Mouse (Mus musculus) brain, adult 10 weeks (tissue): ENCODE results near the gene Rbp3. TPM values are rescaled to one million over a fixed set of nuclear protein-coding genes. Genes with fewer than 3 reads are reported as not detected.

ENCODE experiments used
- polyA plus RNA-seq: library from polyadenylated mRNA; stranded (reverse); fragments of 350-450 nt; fragmentation: Illumina TruSeq; extraction: RNeasy Lipid Tissue Mini Kit (QIAGEN cat#74804); gene quantifications from one replicate; pipeline ENCODE4 v1.2.3, GENCODE M21; 2015; ENCODE audit warnings: low read depth, low replicate concordance

Gene Rbp3
- 0.10 TPM for polyA plus RNA-seq

GRCm38 (mm10) chr14:33953761-33954160, at the start of gene Rbp3:
Rbp3 (plus strand) TSS chr14:33954003.

GRCm38 (mm10) chr14:33923168-33924070, 30.4 kb upstream of the Rbp3 start, which contains the start of gene Gdf10:
Gdf10 (plus strand) TSS chr14:33923587.

GRCm38 (mm10) chr14:33940739-33941138, 13.1 kb upstream of the Rbp3 start, which contains the start of gene Gdf2:
Gdf2 (plus strand) TSS chr14:33941039.

GRCm38 (mm10) chr14:33978604-33979059, 24.8 kb downstream of the Rbp3 start, which contains the start of gene Zfp488:
Zfp488 (minus strand) TSS chr14:33978764.

Other genes with a start within 250 kb of the Rbp3 start
- 3.0 TPM for gene Gdf10, start 30.4 kb upstream of the Rbp3 start, polyA plus RNA-seq
- not detected for gene Gdf2, start 13.0 kb upstream of the Rbp3 start, polyA plus RNA-seq
- gene Zfp488, start 24.8 kb downstream of the Rbp3 start, polyA plus RNA-seq, result 2.4 TPM
- not detected for gene Gm30083, start 61.2 kb downstream of the Rbp3 start, polyA plus RNA-seq
- not detected for gene Gm5460, start 62.8 kb downstream of the Rbp3 start, polyA plus RNA-seq
- gene Antxrl, start 98.7 kb downstream of the Rbp3 start, polyA plus RNA-seq, result not detected
- gene Anxa8, start 132.0 kb downstream of the Rbp3 start, polyA plus RNA-seq, result 0.86 TPM
- gene A630023A22Rik, start 148.8 kb downstream of the Rbp3 start, polyA plus RNA-seq, result not detected
- not detected for gene Npy4r, start 198.5 kb downstream of the Rbp3 start, polyA plus RNA-seq
- 0.83 TPM for gene Gprin2, start 247.7 kb downstream of the Rbp3 start, polyA plus RNA-seq